Mouse (Mus musculus): ENCODE measurements around the gene Tkt.

DNA sequence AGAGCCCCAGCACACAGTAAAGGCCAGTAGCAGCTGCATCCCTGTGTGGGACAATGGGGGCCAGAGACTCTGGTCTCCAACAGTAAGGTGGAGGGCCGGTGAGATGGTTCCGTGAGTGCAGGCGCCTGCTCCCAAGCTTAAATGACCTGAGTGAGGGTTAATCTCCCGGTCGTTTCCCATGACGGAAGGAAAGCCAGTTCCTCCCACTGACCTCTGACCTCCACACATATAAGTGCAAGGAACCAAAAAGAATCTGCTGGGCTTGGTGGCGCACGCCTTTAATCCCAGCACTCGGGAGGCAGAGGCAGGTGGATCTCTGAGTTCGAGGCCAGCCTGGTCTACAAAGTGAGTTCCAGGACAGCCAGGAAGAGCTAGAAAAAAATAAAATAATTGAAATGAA, 19.8 kb upstream of the Tkt start:
- TF ChIP-seq CTCF (IDR thresholded peaks at IDR 0.05; ENCODE audit: low read depth) (no peak), EP300 (IDR thresholded peaks at IDR 0.05; ENCODE audit: low read depth) (no peak)
